Mouse (Mus musculus) erythroblast, embryonic 14.5 days (primary cell): ENCODE results near the gene Zfp536.

Source experiments
- GATA1 ChIP-seq: IDR thresholded peaks from 2 replicates; pipeline ENCODE4 v1.6.1; 2012; ENCODE audit warnings: low read length, inconsistent platforms, mixed read lengths
- TAL1 ChIP-seq: IDR thresholded peaks from 3 replicates; pipeline ENCODE4 v1.6.1; 2012; ENCODE audit warnings: low read length, inconsistent platforms, mixed read lengths

GRCm38 (mm10) chr7:37614381-37614780 lies 159.1 kb downstream of the Zfp536 start:
- TF ChIP-seq GATA1 (no peak), TAL1 (no peak)
